Mouse (Mus musculus): Measurements from ENCODE around the gene Bcar3. TPM values are rescaled to one million over a fixed set of nuclear protein-coding genes. Genes with fewer than 3 reads are reported as not detected.
A peak's percentile ranks its signal among the peaks of the same experiment; 100 is the strongest.

The Bcar3 gene
- polyA plus RNA-seq, 1 experiment from 2014 or later = 14.0 TPM

DNA sequence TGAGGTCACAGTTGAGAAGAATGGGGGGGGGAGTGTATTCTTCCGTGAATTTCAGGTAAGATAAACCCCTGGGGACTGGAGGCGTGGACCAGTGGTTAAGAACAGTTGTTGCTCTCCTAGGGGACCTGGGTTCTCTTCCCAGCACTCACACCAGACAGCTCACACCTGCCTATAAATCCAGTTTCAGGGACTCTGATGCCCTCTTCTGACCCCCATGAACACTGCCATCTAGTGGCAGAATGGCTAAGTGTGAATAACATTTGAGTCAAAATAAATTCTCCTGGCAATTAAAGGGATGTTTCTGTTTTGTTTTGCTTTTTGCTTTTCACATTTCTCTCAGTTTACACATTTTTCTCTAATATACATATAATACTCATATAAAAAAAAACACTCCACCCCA lies 174.0 kb downstream of the Bcar3 start:
- Histone ChIP-seq H3K27ac (ENCODE audit: low read depth) (peak overlapping the region; percentile 14; the same call in 1 of the 2 replicates), H3K4me2 (no peak overlapping the region), H3K9ac (no peak overlapping the region), H3K4me1 (ENCODE audit: insufficient read depth) (no peaks in the 10 kb centered on the region), H3K27me3 (ENCODE audit: insufficient read depth, low read length) (no peaks in the 10 kb centered on the region), H3K9me3 (ENCODE audit: low read depth, low read length) (no peaks in the 10 kb centered on the region), H3K36me3 (ENCODE audit: insufficient read depth) (no peaks in the 10 kb centered on the region), H3K4me3 (ENCODE audit: low read depth, low read length) (no peak overlapping the region)
- DNase-seq = peak; percentile 68
- ATAC-seq (ENCODE audit: insufficient read depth) = no peak
- TF ChIP-seq CTCF (IDR thresholded peaks at IDR 0.05; ENCODE audit: low read depth) = peak; percentile 65
- WGBS = 43% methylated on average over 2 of the region's 2 CpGs

DNA sequence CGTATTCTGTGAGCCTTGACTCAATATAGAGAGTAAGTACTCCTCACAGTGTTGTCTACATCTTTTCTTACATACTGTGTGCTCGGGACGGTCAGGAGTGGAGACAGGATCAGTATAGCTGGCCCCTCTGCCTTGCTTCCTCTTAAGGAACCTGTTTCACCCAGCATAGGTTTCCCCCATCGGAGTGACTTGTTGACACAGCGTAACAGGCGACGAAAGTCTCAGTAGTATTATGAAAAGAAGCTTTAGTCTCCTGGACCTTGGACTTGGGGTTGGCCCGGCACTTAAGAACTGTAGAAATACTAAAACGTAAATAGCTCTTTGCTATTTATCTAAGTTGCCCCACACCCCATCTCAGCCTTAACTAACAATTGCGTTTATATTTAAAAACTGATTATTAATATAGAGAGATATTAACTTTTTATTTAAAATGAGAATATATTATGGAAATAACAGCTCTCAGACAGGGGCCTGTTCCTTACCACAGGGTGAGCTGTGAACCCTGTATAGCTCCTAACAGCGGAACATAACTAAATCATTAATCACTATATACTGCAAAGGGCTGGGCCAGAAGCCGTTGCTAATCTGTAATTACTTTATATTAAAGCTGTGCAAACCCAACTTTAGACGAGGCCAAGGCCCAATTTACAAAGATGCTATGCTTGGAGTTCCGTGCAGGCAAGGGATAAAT lies 176.5 kb downstream of the Bcar3 start:
- DNase-seq (no peak), ATAC-seq (ENCODE audit: insufficient read depth) (no peak)
- Histone ChIP-seq H3K9ac (no peak overlapping the region), H3K4me3 (ENCODE audit: low read depth, low read length) (no peak overlapping the region), H3K4me1 (ENCODE audit: insufficient read depth) (peaks cover 6% of the 10 kb centered on the region; the same call in 1 of the 2 replicates), H3K27ac (ENCODE audit: low read depth) (no peak overlapping the region), H3K9me3 (ENCODE audit: low read depth, low read length) (no peaks in the 10 kb centered on the region), H3K4me2 (no peak overlapping the region), H3K36me3 (ENCODE audit: insufficient read depth) (no peaks in the 10 kb centered on the region), H3K27me3 (ENCODE audit: insufficient read depth, low read length) (no peaks in the 10 kb centered on the region)
- no peak for TF ChIP-seq CTCF (IDR thresholded peaks at IDR 0.05; ENCODE audit: low read depth)
- 66% methylated on average over 14 of the region's 14 CpGs for WGBS

DNA sequence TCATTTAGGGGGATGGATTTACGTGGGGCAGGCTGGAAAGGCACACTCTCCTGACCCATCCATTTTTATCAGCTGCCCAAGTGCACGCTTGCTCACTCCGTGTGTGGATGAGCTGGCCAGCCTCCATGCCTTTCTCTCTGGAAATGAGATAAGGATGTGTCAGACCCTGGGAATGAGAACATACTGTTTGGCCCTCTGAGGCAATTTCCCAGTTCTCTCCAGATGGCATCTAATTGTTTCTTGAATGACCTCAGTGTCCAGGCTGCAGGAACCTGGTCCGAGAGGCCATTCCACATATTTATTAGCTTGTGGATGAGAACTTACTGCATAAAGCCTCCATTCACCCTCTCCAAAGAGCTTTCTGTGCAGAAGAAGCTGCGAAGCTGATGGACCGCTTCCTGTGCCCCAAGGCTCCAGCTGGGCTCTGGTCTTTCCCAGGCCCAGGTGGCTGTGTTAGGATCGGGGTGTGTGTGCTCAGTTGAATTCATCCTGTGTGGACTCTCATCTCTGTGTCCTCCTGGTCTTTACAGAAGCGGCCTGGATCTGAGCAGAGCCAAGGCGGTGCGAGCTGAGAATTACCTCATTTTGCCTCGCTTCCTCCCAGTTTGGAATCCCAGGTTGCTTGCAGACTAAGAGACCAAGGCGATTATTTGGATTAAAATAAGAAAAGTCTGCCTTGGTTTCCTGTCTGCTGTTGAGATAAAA lies 177.2 kb downstream of the Bcar3 start:
- Histone ChIP-seq H3K4me1 (ENCODE audit: insufficient read depth) (peaks cover 6% of the 10 kb centered on the region; the same call in 1 of the 2 replicates), H3K36me3 (ENCODE audit: insufficient read depth) (no peaks in the 10 kb centered on the region), H3K27me3 (ENCODE audit: insufficient read depth, low read length) (no peaks in the 10 kb centered on the region), H3K27ac (ENCODE audit: low read depth) (no peak overlapping the region), H3K9ac (no peak overlapping the region), H3K4me3 (ENCODE audit: low read depth, low read length) (no peak overlapping the region), H3K9me3 (ENCODE audit: low read depth, low read length) (no peaks in the 10 kb centered on the region), H3K4me2 (no peak overlapping the region)
- TF ChIP-seq CTCF (IDR thresholded peaks at IDR 0.05; ENCODE audit: low read depth) = no peak
- no peak for ATAC-seq (ENCODE audit: insufficient read depth)
- DNase-seq = no peak
- WGBS = 56% methylated on average over 12 of the region's 12 CpGs

DNA sequence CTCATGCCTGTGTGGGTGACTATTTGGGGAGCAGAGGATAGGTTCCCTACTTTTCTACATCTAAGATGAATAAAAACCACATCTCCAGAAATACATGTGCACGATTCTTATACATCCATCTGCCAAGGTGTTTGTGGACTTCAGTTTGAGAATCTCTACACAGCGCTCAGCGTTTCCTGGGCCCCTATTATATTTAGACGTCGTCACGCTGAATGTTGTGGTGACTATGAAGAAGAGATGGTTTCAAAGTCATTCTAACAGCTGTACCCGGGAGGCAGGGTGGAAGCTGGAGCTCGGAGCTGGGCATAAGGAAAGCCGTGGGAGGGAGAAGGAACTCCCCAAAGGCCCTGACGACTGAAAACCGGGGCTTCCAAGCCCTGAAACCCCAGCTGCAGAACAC lies 178.5 kb downstream of the Bcar3 start:
- Histone ChIP-seq H3K4me2 (no peak overlapping the region), H3K4me3 (ENCODE audit: low read depth, low read length) (no peak overlapping the region), H3K4me1 (ENCODE audit: insufficient read depth) (peaks cover 9% of the 10 kb centered on the region; the same call in 1 of the 2 replicates), H3K27ac (ENCODE audit: low read depth) (no peak overlapping the region), H3K27me3 (ENCODE audit: insufficient read depth, low read length) (no peaks in the 10 kb centered on the region), H3K9ac (no peak overlapping the region), H3K9me3 (ENCODE audit: low read depth, low read length) (no peaks in the 10 kb centered on the region), H3K36me3 (ENCODE audit: insufficient read depth) (no peaks in the 10 kb centered on the region)
- WGBS = 81% methylated on average over 11 of the region's 11 CpGs
- ATAC-seq (ENCODE audit: insufficient read depth) (no peak), DNase-seq (no peak)
- TF ChIP-seq CTCF (IDR thresholded peaks at IDR 0.05; ENCODE audit: low read depth) = no peak

DNA sequence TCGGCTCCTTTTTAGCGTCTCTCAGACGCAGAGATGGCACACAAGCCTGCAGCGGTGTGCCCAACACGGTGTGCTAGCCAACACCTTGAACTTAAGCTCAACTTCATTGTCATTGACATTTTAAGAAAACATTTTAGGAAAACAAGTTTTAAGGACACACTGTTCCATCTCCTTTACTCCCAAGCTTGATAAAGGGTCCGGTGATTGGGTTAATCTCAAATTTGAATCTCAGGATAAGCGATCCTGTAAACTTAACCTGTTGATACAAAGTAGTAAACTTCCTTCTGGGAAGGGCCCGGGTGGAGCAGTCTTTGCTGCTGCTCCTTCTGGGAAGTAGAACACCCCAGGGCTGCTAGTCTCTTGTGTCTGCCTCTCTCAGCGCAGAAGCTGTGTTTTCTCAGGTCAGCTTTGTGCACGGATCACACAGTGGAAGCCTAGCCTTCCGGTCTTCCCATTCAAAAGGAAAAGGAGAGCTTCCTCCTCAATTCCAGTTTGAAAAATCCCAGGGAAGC lies 179.6 kb downstream of the Bcar3 start:
- WGBS = 57% methylated on average over 11 of the region's 11 CpGs
- H3K27me3 ChIP-seq (ENCODE audit: insufficient read depth, low read length) = no peaks in the 10 kb centered on the region
- peak overlapping the region; percentile 37; the same call in 1 of the 2 replicates for H3K27ac ChIP-seq (ENCODE audit: low read depth)
- H3K4me1 ChIP-seq (ENCODE audit: insufficient read depth) = peaks cover 9% of the 10 kb centered on the region; the same call in 1 of the 2 replicates
- DNase-seq = no peak
- H3K4me3 ChIP-seq (ENCODE audit: low read depth, low read length) = no peak overlapping the region
- no peaks in the 10 kb centered on the region for H3K36me3 ChIP-seq (ENCODE audit: insufficient read depth)
- H3K9ac ChIP-seq = no peak overlapping the region
- 0 out of 2 replicates have a peak overlapping the region, but pooled peaks have one; percentile 10 for H3K4me2 ChIP-seq
- TF ChIP-seq CTCF (IDR thresholded peaks at IDR 0.05; ENCODE audit: low read depth) = no peak
- no peaks in the 10 kb centered on the region for H3K9me3 ChIP-seq (ENCODE audit: low read depth, low read length)
- no peak for ATAC-seq (ENCODE audit: insufficient read depth)

DNA sequence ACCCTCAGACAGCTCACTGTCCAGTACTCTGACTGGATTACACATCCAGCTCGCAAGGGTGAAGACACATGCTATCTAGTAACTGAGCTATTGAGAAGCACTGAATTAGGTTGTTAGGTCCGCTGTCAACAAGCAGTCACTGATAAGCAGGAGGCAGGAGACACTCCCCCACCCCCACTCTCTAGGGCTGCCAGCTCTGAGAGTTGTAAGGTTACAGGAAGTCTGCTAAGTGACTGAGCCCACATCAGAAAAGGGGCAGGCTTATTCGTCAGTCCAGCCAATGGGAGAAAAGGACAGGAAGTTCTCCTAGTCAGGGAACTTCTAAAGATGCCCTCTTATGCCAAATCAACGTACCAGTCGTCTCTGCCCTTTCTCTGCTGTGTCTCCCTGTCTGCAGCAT lies 180.1 kb downstream of the Bcar3 start:
- Histone ChIP-seq H3K4me1 (ENCODE audit: insufficient read depth) (peaks cover 9% of the 10 kb centered on the region; the same call in 1 of the 2 replicates), H3K4me3 (ENCODE audit: low read depth, low read length) (no peak overlapping the region), H3K4me2 (0 out of 2 replicates have a peak overlapping the region, but pooled peaks have one; percentile 10), H3K27ac (ENCODE audit: low read depth) (peak overlapping the region; percentile 37; the same call in 1 of the 2 replicates), H3K9me3 (ENCODE audit: low read depth, low read length) (no peaks in the 10 kb centered on the region), H3K36me3 (ENCODE audit: insufficient read depth) (no peaks in the 10 kb centered on the region), H3K27me3 (ENCODE audit: insufficient read depth, low read length) (no peaks in the 10 kb centered on the region), H3K9ac (no peak overlapping the region)
- no peak for TF ChIP-seq CTCF (IDR thresholded peaks at IDR 0.05; ENCODE audit: low read depth)
- 9% methylated on average over 5 of the region's 5 CpGs for WGBS
- peak; percentile 69; the same call in 1 of the 2 replicates for ATAC-seq (ENCODE audit: insufficient read depth)
- peak; percentile 69 for DNase-seq

DNA sequence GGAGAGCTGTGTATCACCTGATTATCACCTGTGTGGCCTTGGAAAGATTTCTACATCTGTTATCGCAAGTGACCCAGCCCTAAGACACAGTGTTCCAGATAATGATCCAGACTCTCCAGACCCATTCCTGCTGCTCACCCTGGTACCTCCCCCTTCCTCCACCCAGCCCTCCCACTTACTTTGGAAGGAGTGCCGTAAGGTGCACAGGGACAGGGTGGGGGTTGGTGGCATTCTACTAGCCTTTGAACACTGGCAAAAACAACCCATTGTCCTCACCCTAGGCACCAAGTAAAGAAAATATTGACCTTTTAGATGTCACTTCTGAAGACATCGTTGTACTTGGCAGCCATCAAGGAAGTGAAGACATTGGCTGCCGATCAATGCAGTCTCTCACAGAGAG lies 180.9 kb downstream of the Bcar3 start:
- no peak overlapping the region for H3K4me3 ChIP-seq (ENCODE audit: low read depth, low read length)
- no peak for DNase-seq
- H3K9ac ChIP-seq = no peak overlapping the region
- no peak for ATAC-seq (ENCODE audit: insufficient read depth)
- H3K4me1 ChIP-seq (ENCODE audit: insufficient read depth) = peaks cover 9% of the 10 kb centered on the region; the same call in 1 of the 2 replicates
- no peaks in the 10 kb centered on the region for H3K9me3 ChIP-seq (ENCODE audit: low read depth, low read length)
- no peak overlapping the region for H3K4me2 ChIP-seq
- H3K27ac ChIP-seq (ENCODE audit: low read depth) = no peak overlapping the region
- 62% methylated on average over 4 of the region's 4 CpGs for WGBS
- H3K27me3 ChIP-seq (ENCODE audit: insufficient read depth, low read length) = no peaks in the 10 kb centered on the region
- TF ChIP-seq CTCF (IDR thresholded peaks at IDR 0.05; ENCODE audit: low read depth) = no peak
- no peaks in the 10 kb centered on the region for H3K36me3 ChIP-seq (ENCODE audit: insufficient read depth)
